Mouse (Mus musculus) liver, embryonic 14.5 days (tissue): ENCODE results near the gene Ccdc115. TPM values are rescaled to one million over a fixed set of nuclear protein-coding genes. Genes with fewer than 3 reads are reported as not detected.
"Not testable (repeated sequence)": the region's sequence is repeated elsewhere in the genome, so short reads cannot be mapped to it uniquely, and the experiment has no call there.

Experiments used
- ATAC-seq: fragments of 200-750 bp; cut with Nextera tagmentation; 2 replicates; pipeline ENCODE4 v1.8.0; 2017; ENCODE audit warnings: moderate number of reproducible peaks, mild to moderate bottlenecking, moderate library complexity; ENCODE audit not compliant: insufficient read depth
- DNase-seq, 3 experiments: peaks; one replicate each; pipeline ENCODE4 v3.0.0-alpha.2; 2012 to 2013; ENCODE audit warnings: low read depth in 3 of 3, low spot score in 3 of 3
- H3K27ac ChIP-seq: fragments of 300-500 bp; sonication (generic); 2 replicates; pipeline ENCODE4 v1.5.1; 2014; ENCODE audit warnings: moderate library complexity, mild to moderate bottlenecking, control low read depth, inconsistent platforms
- H3K27me3 ChIP-seq: fragments of 300-500 bp; sonication (generic); 2 replicates; pipeline ENCODE4 v1.6.1; 2014; ENCODE audit warnings: mild to moderate bottlenecking, low read length, moderate library complexity; ENCODE audit not compliant: control insufficient read depth, insufficient read depth
- H3K36me3 ChIP-seq: fragments of 300-500 bp; sonication (generic); replicated peaks from 2 replicates; pipeline ENCODE4 v1.6.1; 2014; ENCODE audit warnings: low read depth; ENCODE audit not compliant: control insufficient read depth, insufficient read depth
- H3K4me1 ChIP-seq, 2 experiments: fragments of 200-500 bp in 1 of 2; fragments of 300-500 bp in 1 of 2; sonication (generic) in 1 of 2; replicated peaks; 2 replicates each; pipeline ENCODE4 v1.6.1; 2012 to 2014; ENCODE audit warnings: antibody characterized with exemption in 1 of 2, inconsistent platforms in 1 of 2, low read length in 1 of 2; ENCODE audit not compliant: control insufficient read depth in 2 of 2, insufficient read depth in 2 of 2
- H3K4me2 ChIP-seq: fragments of 300-500 bp; sonication (generic); 2 replicates; pipeline ENCODE4 v1.6.1; 2014; ENCODE audit warnings: low read depth, mild to moderate bottlenecking, control low read depth, moderate library complexity
- H3K4me3 ChIP-seq, 2 experiments: fragments of 200-500 bp in 1 of 2; fragments of 300-500 bp in 1 of 2; sonication (generic) in 1 of 2; 2 replicates each; pipeline ENCODE4 v1.5.1; 2012 to 2014; ENCODE audit warnings: low read depth in 2 of 2, low read length in 2 of 2, mild to moderate bottlenecking in 2 of 2, control low read depth in 1 of 2, inconsistent platforms in 1 of 2, moderate library complexity in 1 of 2; ENCODE audit not compliant: insufficient read depth in 1 of 2
- H3K9ac ChIP-seq: fragments of 300-500 bp; sonication (generic); replicated peaks from 2 replicates; pipeline ENCODE4 v1.6.1; 2014; ENCODE audit warnings: mild to moderate bottlenecking, control low read depth, moderate library complexity
- H3K9me3 ChIP-seq: fragments of 300-500 bp; sonication (generic); 2 replicates; pipeline ENCODE4 v1.6.1; 2016; ENCODE audit warnings: low read length, mixed read lengths; ENCODE audit not compliant: control insufficient read depth
- CTCF ChIP-seq: IDR thresholded peaks from 2 replicates; pipeline ENCODE4 v1.5.1; 2016; ENCODE audit warnings: antibody characterized with exemption, low read depth, control low read depth
- EP300 ChIP-seq: IDR thresholded peaks from 2 replicates; pipeline ENCODE4 v1.6.1; 2016; ENCODE audit warnings: antibody characterized with exemption, low read depth
- WGBS: fragments of 180-500 bp; shearing (Covaris S2); extraction: QIAGEN DNeasy Blood & Tissue Kit; methylation state at CpG from one replicate; pipeline ENCODE4 v1.1.7; 2014; ENCODE audit not compliant: insufficient replicate concordance; 5-methylcytosine and 5-hydroxymethylcytosine counted together
- polyA plus RNA-seq, 2 experiments: library from polyadenylated mRNA; depleted of rRNA in 1 of 2; stranded (reverse) in 1 of 2; unstranded in 1 of 2; fragments of >200 nt; fragmentation: Nextera tagmentation in 1 of 2; extraction: Ambion mirVana in 1 of 2; gene quantifications; 2 replicates each; pipeline versions ENCODE4 v1.2.1 to v1.2.3; 2012 to 2014

Ccdc115 gene
- polyA plus RNA-seq, 2 experiments, result 21.3 to 21.6 TPM

DNA sequence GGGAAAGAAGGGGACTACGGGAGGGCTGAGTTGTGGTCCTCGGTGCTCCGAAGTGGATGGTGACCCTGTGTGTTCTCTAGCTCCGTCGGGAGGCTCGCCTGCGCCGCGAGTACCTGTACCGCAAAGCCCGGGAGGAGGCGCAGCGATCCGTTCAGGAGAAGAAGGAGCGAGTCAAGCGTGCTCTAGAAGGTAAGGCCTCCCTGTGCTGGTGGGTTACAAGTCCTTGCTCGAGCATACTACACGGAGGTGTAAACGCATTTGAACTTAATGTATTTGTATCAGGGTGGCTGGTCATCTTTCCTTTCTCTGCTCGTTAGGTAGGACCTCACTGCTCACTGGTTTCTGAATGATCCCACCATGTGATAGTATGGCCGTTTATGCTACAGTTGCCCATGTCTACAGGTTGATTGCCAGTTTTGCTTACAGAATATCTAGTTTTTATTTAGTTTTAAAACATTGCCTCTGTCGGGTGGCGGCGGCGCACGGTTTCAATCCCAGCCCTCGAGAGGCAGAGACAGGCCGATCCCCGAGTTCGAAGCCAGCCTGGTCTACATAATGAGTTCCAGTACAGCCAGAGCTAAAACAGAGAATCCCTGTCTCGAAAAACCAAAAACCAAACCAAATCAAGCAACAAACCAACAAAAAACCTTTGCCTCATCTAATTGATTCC, 624 bp upstream of the Ccdc115 start:
- Histone ChIP-seq H3K4me3 (peak overlapping the region; percentile 90 to 93), H3K4me1 (peaks cover 6 to 10% of the 10 kb centered on the region in 2 experiments), H3K9me3 (no peaks in the 10 kb centered on the region), H3K9ac (peak overlapping the region; percentile 71), H3K27me3 (no peaks in the 10 kb centered on the region), H3K27ac (peak overlapping the region; percentile 20; the same call in 1 of the 2 replicates), H3K4me2 (peak overlapping the region; percentile 88), H3K36me3 (peaks cover 21% of the 10 kb centered on the region)
- TF ChIP-seq EP300, result no peak
- TF ChIP-seq CTCF, result peak; percentile 66
- WGBS, result 4% methylated on average over 31 of the region's 31 CpGs
- DNase-seq (no peak), ATAC-seq (peak; percentile 34)

- Histone ChIP-seq H3K36me3 (peaks cover 9% of the 10 kb centered on the region), H3K9ac (peak overlapping the region; percentile 53), H3K27ac (no peak overlapping the region), H3K27me3 (no peaks in the 10 kb centered on the region), H3K4me1 (peaks cover 9 to 10% of the 10 kb centered on the region in 2 experiments), H3K9me3 (no peaks in the 10 kb centered on the region), H3K4me2 (peak overlapping the region; percentile 79), H3K4me3 (peak overlapping the region; percentile 70 to 93)
- no peak for TF ChIP-seq EP300
- no peak for TF ChIP-seq CTCF
- 31% methylated on average over 15 of the region's 20 CpGs for WGBS
- ATAC-seq (no peak), DNase-seq (no peak)
Observed at GRCm38 (mm10) chr1:34438381-34439051, 956 bp downstream of the Ccdc115 start.

GRCm38 (mm10) chr1:34437366-34437765, 2.1 kb downstream of the Ccdc115 start:
- H3K4me2 ChIP-seq, H3K36me3 ChIP-seq, DNase-seq, H3K9ac ChIP-seq, H3K27me3 ChIP-seq, H3K9me3 ChIP-seq, H3K27ac ChIP-seq, H3K4me3 ChIP-seq, H3K4me1 ChIP-seq, ATAC-seq: not testable (repeated sequence)
- WGBS, result 74% methylated on average over 8 of the region's 8 CpGs

- no peak overlapping the region for H3K9ac ChIP-seq
- H3K27ac ChIP-seq, result no peak overlapping the region
- ATAC-seq (no peak), DNase-seq (no peak)
- no peak overlapping the region for H3K4me3 ChIP-seq
- H3K4me1 ChIP-seq, result peaks cover 9 to 10% of the 10 kb centered on the region in 2 experiments
- H3K27me3 ChIP-seq, result no peaks in the 10 kb centered on the region
- H3K4me2 ChIP-seq, result no peak overlapping the region
- TF ChIP-seq EP300, result no peak
- no peak for TF ChIP-seq CTCF
- peaks cover 7% of the 10 kb centered on the region for H3K9me3 ChIP-seq
- no peaks in the 10 kb centered on the region for H3K36me3 ChIP-seq
- WGBS, result 77% methylated on average over 3 of the region's 3 CpGs
Observed at GRCm38 (mm10) chr1:34436374-34436773, 3.1 kb downstream of the Ccdc115 start.

- Histone ChIP-seq H3K4me2 (peak overlapping the region; percentile 87), H3K9ac (peak overlapping the region; percentile 65), H3K27me3 (no peaks in the 10 kb centered on the region), H3K4me3 (peak overlapping the region; percentile 75 to 94), H3K4me1 (peaks cover 6 to 7% of the 10 kb centered on the region in 2 experiments), H3K9me3 (peaks cover 7% of the 10 kb centered on the region), H3K36me3 (no peaks in the 10 kb centered on the region), H3K27ac (no peak overlapping the region)
- ATAC-seq (no peak), DNase-seq (no peak)
- TF ChIP-seq EP300, result no peak
- TF ChIP-seq CTCF, result no peak
- 36% methylated on average over 8 of the region's 8 CpGs for WGBS
Observed at GRCm38 (mm10) chr1:34435371-34436120, 3.9 kb downstream of the Ccdc115 start.
